Mouse (Mus musculus): ENCODE data around the gene Ferd3l.

Gene Ferd3l

GRCm38 (mm10) chr12:33928331-33929192 is at the start of gene Ferd3l:
TSS of gene Ferd3l (plus strand) at chr12:33928425.
- in situ Hi-C loops (cut with MseI, MboI), result no loop called here

GRCm38 (mm10) chr12:33893956-33894355 is 34.3 kb upstream of the Ferd3l start:
- in situ Hi-C loops (cut with MseI, MboI), result no loop called here

- in situ Hi-C loops (cut with MseI, MboI), result no loop called here
These were observed 33.6 kb upstream of the Ferd3l start for GRCm38 (mm10) chr12:33894621-33895020.

- in situ Hi-C loops (cut with MseI, MboI), result no loop called here
These were observed 1.5 kb upstream of the Ferd3l start for GRCm38 (mm10) chr12:33926751-33927150.

- in situ Hi-C loops (cut with MseI, MboI), result no loop called here
These were observed 709 bp upstream of the Ferd3l start for GRCm38 (mm10) chr12:33927334-33928098.

- in situ Hi-C loops (cut with MseI, MboI), result no loop called here
These were observed 24.6 kb downstream of the Ferd3l start for GRCm38 (mm10) chr12:33952843-33953242.

GRCm38 (mm10) chr12:33954931-33955565 is 26.8 kb downstream of the Ferd3l start:
- in situ Hi-C loops (cut with MseI, MboI), result no loop called here

- in situ Hi-C loops (cut with MseI, MboI), result no loop called here
These were observed 27.5 kb downstream of the Ferd3l start for GRCm38 (mm10) chr12:33955606-33956295.

- in situ Hi-C loops (cut with MseI, MboI), result no loop called here
These were observed 28.6 kb downstream of the Ferd3l start for GRCm38 (mm10) chr12:33956576-33957399.

- in situ Hi-C loops (cut with MseI, MboI), result no loop called here
These were observed 29.4 kb downstream of the Ferd3l start, which contains the start of gene Twist1 for GRCm38 (mm10) chr12:33957400-33958240. TSS of gene Twist1 (plus strand) at chr12:33957671.

- in situ Hi-C loops (cut with MseI, MboI), result no loop called here
These were observed 30.3 kb downstream of the Ferd3l start for GRCm38 (mm10) chr12:33958241-33959194.

GRCm38 (mm10) chr12:33959206-33959605 is 31.0 kb downstream of the Ferd3l start:
- in situ Hi-C loops (cut with MseI, MboI), result no loop called here

GRCm38 (mm10) chr12:33959846-33960245 is 31.6 kb downstream of the Ferd3l start:
- in situ Hi-C loops (cut with MseI, MboI), result no loop called here

GRCm38 (mm10) chr12:33961013-33961412 is 32.8 kb downstream of the Ferd3l start:
- in situ Hi-C loops (cut with MseI, MboI), result no loop called here

- in situ Hi-C loops (cut with MseI, MboI), result no loop called here
These were observed 34.0 kb downstream of the Ferd3l start for GRCm38 (mm10) chr12:33962118-33962772.

- in situ Hi-C loops (cut with MseI, MboI), result no loop called here
These were observed 34.5 kb downstream of the Ferd3l start for GRCm38 (mm10) chr12:33962773-33963130.

GRCm38 (mm10) chr12:33963671-33964369 is 35.6 kb downstream of the Ferd3l start:
- in situ Hi-C loops (cut with MseI, MboI), result no loop called here
